In genomic region chr16:13255855-13256635, GRCm38 (mm10) we compare ENCODE assay signal across 8 mouse cellular contexts. TPM values are rescaled to one million over a fixed set of nuclear protein-coding genes. Genes with fewer than 3 reads are reported as not detected.
DNase-seq lines count a peak whose midpoint lies in the region; ATAC-seq lines count a peak whose summit lies in the region.

TSS of gene Mrtfb (plus strand) at chr16:13256481.

- H3K4me2 ChIP-seq in heart, embryonic 14.5 days (ENCODE audit: low read length): peak within 1 kb of the TSS; percentile 91
- peak within 1 kb of the TSS; percentile 99 for H3K4me2 ChIP-seq in liver, embryonic 12.5 days

- WGBS in heart, embryonic 14.5 days: 2% methylated on average over 37 of the region's 56 CpGs
- 2% methylated on average over 55 of the region's 56 CpGs for WGBS in liver, embryonic 12.5 days (ENCODE audit: insufficient replicate concordance)

- H3K27me3 ChIP-seq in heart, embryonic 14.5 days (ENCODE audit: control insufficient read depth, insufficient read depth, low read length): no peaks in the 10 kb centered on the region
- peaks cover 8% of the 10 kb centered on the region; the same call in 1 of the 2 replicates for H3K27me3 ChIP-seq in liver, embryonic 12.5 days (replicated peaks)
- no peaks in the 10 kb centered on the region for H3K27me3 ChIP-seq in splenic B cell, adult 2 months (ENCODE audit: control insufficient read depth, insufficient read depth, low read length, poor library complexity, severe bottlenecking)

- H3K36me3 ChIP-seq in heart, embryonic 14.5 days (ENCODE audit: control insufficient read depth, insufficient read depth, low read length): no peaks in the 10 kb centered on the region
- no peaks in the 10 kb centered on the region for H3K36me3 ChIP-seq in liver, embryonic 12.5 days
- H3K36me3 ChIP-seq in splenic B cell, adult 2 months (ENCODE audit: control insufficient read depth, insufficient read depth, low read length, poor library complexity, severe bottlenecking): no peaks in the 10 kb centered on the region

- H3K4me1 ChIP-seq in heart, embryonic 14.5 days (ENCODE audit: control insufficient read depth in 2 of 2, insufficient read depth in 2 of 2, low read length in 2 of 2): peaks cover 11 to 26% of the 10 kb centered on the region in 2 experiments
- peaks cover 18% of the 10 kb centered on the region for H3K4me1 ChIP-seq in liver, embryonic 12.5 days

- DNase-seq in CD8-positive naive resting alpha-beta T cell, adult 2 months (ENCODE audit: low read depth in 2 of 2, low spot score in 2 of 2): peak; percentile 87
- peak; percentile 58 for DNase-seq in c-Kit-negative CD71-positive TER-119-positive erythroid progenitor cells, embryonic 14.5 days (ENCODE audit: low read depth, low spot score)
- peak; percentile 58 for DNase-seq in fibroblast of lung, adult 2 months (ENCODE audit: low read depth)
- peak; percentile 96 for DNase-seq in kidney, postnatal 10 days
- peak; percentile 96 for DNase-seq in naive thymus-derived CD4-positive, alpha-beta T cell, adult 2 months (ENCODE audit: low read depth)
- DNase-seq in splenic B cell, adult 2 months (ENCODE audit: low read depth, low spot score): peak; percentile 94

- H3K27ac ChIP-seq in heart, embryonic 14.5 days (replicated peaks in 1 of 2; ENCODE audit: control insufficient read depth in 1 of 2, insufficient read depth in 1 of 2, low read depth in 2 of 2, low read length in 2 of 2): peak within 1 kb of the TSS; percentile 57 to 75
- peak within 1 kb of the TSS; percentile 66 for H3K27ac ChIP-seq in liver, embryonic 12.5 days

- H3K9me3 ChIP-seq in heart, embryonic 14.5 days (ENCODE audit: control insufficient read depth, low read length): no peaks in the 10 kb centered on the region
- no peaks in the 10 kb centered on the region for H3K9me3 ChIP-seq in liver, embryonic 12.5 days (replicated peaks)

- peak within 1 kb of the TSS; percentile 84 to 94 for H3K4me3 ChIP-seq in heart, embryonic 14.5 days (ENCODE audit: control insufficient read depth in 1 of 2, insufficient read depth in 1 of 2, low read depth in 1 of 2, low read length in 2 of 2)
- H3K4me3 ChIP-seq in liver, embryonic 12.5 days: peak within 1 kb of the TSS; percentile 80

- ATAC-seq in heart, embryonic 14.5 days (ENCODE audit: insufficient number of reproducible peaks, insufficient read depth, low FRiP score, low read depth): peak; percentile 83
- peak; percentile 88 for ATAC-seq in liver, embryonic 12.5 days

- H3K9ac ChIP-seq in heart, embryonic 14.5 days (ENCODE audit: low read length): peak within 1 kb of the TSS; percentile 97
- peak within 1 kb of the TSS; percentile 87 for H3K9ac ChIP-seq in liver, embryonic 12.5 days

RNA-seq across cellular contexts. Expression of gene Mrtfb, which starts in this region (rescaled TPM):
- polyA plus RNA-seq in heart, embryonic 14.5 days (2014; fragmentation: Nextera tagmentation; extraction: Ambion mirVana): 20.9 and 22.2 TPM in 2 replicates
- polyA plus RNA-seq in liver, embryonic 12.5 days (2016; fragmentation: Nextera tagmentation; extraction: Ambion mirVana): 5.5 and 5.7 TPM in 2 replicates

Comparison
In these comparisons a context has a peak if more than half of its experiments do, and no peak if none do; other contexts are left out.
1. Peak in every context shown above with its lines: DNase-seq, ATAC-seq, H3K4me3 ChIP-seq and H3K27ac ChIP-seq.